ENCODE assay signal across 18 mouse cellular contexts in the genomic region with DNA sequence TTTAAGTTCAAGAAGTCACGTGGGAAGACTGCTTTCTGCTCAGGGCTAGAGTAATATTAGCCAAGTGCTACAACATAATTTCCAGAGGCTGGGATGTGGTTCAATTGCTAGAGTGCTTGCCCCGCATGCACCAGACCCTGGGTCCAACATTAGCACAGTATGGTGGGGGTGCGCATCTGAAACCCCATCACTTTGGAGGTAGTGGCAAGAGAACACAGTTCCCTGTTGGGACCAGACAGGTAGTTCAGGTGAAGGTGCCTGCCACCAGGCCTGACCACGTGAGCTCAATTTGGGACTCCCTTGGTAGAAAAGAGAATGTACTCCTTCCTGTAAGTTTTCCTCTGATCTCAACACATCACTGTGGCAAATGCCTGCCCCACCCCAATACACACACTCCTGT. TPM values are rescaled to one million over a fixed set of nuclear protein-coding genes. Genes with fewer than 3 reads are reported as not detected.
DNase-seq lines count a peak whose midpoint lies in the region; ATAC-seq and TF ChIP-seq lines count a peak whose summit lies in the region.
"Had no signal": no experiment of that assay in that cellular context is flagged by ENCODE, and none has a peak within 500 bp of the region (broad histone marks: within the 10 kb centered on the region; RNA-seq: fewer than 3 reads in every experiment).

No protein-coding gene starts in this region.

- no peak overlapping the region for H3K27ac ChIP-seq in intestine, embryonic 15.5 days
- H3K27ac ChIP-seq in intestine, postnatal 0 days (ENCODE audit: low read depth, low read length), result no peak overlapping the region
- no peak overlapping the region for H3K27ac ChIP-seq in limb, embryonic 12.5 days
- H3K27ac ChIP-seq in limb, embryonic 10.5 days, result no peak overlapping the region
- H3K27ac ChIP-seq: embryonic facial prominence, embryonic 15.5 days; forebrain, embryonic 10.5 days; hindbrain, embryonic 10.5 days; hindbrain, embryonic 14.5 days had no signal

- H3K27me3 ChIP-seq in intestine, embryonic 15.5 days (replicated peaks), result peaks cover 52% of the 10 kb centered on the region
- peaks cover 48% of the 10 kb centered on the region for H3K27me3 ChIP-seq in intestine, postnatal 0 days (replicated peaks; ENCODE audit: control insufficient read depth, insufficient read depth, low read length)
- H3K27me3 ChIP-seq in limb, embryonic 12.5 days, result peaks cover 67% of the 10 kb centered on the region
- peaks cover 69% of the 10 kb centered on the region for H3K27me3 ChIP-seq in limb, embryonic 10.5 days (ENCODE audit: low read depth, poor library complexity, severe bottlenecking)

- peak; percentile 92 for DNase-seq in heart, adult 11 months
- no peak for DNase-seq in heart, adult 18-20 months
- DNase-seq in limb, embryonic 10.5 days (ENCODE audit: low spot score), result no peak

- no peak for TF ChIP-seq CTCF in intestine, postnatal 0 days (IDR thresholded peaks at IDR 0.05; ENCODE audit: low read depth)

- H3K36me3 ChIP-seq in intestine, embryonic 15.5 days, result no peaks in the 10 kb centered on the region
- no peaks in the 10 kb centered on the region for H3K36me3 ChIP-seq in intestine, postnatal 0 days (ENCODE audit: control insufficient read depth, insufficient read depth)
- no peaks in the 10 kb centered on the region for H3K36me3 ChIP-seq in limb, embryonic 12.5 days
- no peaks in the 10 kb centered on the region for H3K36me3 ChIP-seq in limb, embryonic 10.5 days
- H3K36me3 ChIP-seq: embryonic facial prominence, embryonic 15.5 days; forebrain, embryonic 10.5 days; hindbrain, embryonic 10.5 days had no signal

- WGBS in intestine, embryonic 15.5 days, result 73% methylated on average over 4 of the region's 4 CpGs
- WGBS in intestine, postnatal 0 days, result 69% methylated on average over 4 of the region's 4 CpGs
- 64% methylated on average over 4 of the region's 4 CpGs for WGBS in limb, embryonic 12.5 days
- WGBS in limb, embryonic 10.5 days, result 66% methylated on average over 4 of the region's 4 CpGs

- H3K4me2 ChIP-seq in intestine, embryonic 15.5 days (replicated peaks), result 0 out of 2 replicates have a peak overlapping the region, but pooled peaks have one; percentile 66
- H3K4me2 ChIP-seq in intestine, postnatal 0 days (replicated peaks; ENCODE audit: low read depth), result no peak overlapping the region
- 0 out of 2 replicates have a peak overlapping the region, but pooled peaks have one; percentile 59 for H3K4me2 ChIP-seq in limb, embryonic 12.5 days

- H3K4me1 ChIP-seq in intestine, embryonic 15.5 days (replicated peaks), result peaks cover 24% of the 10 kb centered on the region
- 0 out of 2 replicates have a peak, but pooled peaks cover 3% of the 10 kb centered on the region for H3K4me1 ChIP-seq in intestine, postnatal 0 days (replicated peaks; ENCODE audit: control insufficient read depth, insufficient read depth, low read length)
- H3K4me1 ChIP-seq in limb, embryonic 12.5 days (replicated peaks), result peaks cover 35% of the 10 kb centered on the region
- peaks cover 47% of the 10 kb centered on the region for H3K4me1 ChIP-seq in limb, embryonic 10.5 days

- ATAC-seq in intestine, embryonic 15.5 days, result no peak
- ATAC-seq in intestine, postnatal 0 days, result no peak
- no peak for ATAC-seq in limb, embryonic 12.5 days (ENCODE audit: insufficient number of reproducible peaks, insufficient read depth, low FRiP score, low TSS enrichment, low read depth)
- ATAC-seq: forebrain, embryonic 16.5 days had no signal

- H3K9me3 ChIP-seq in intestine, embryonic 15.5 days, result no peaks in the 10 kb centered on the region
- H3K9me3 ChIP-seq in intestine, postnatal 0 days (ENCODE audit: control insufficient read depth), result no peaks in the 10 kb centered on the region
- H3K9me3 ChIP-seq in limb, embryonic 12.5 days, result no peaks in the 10 kb centered on the region
- no peaks in the 10 kb centered on the region for H3K9me3 ChIP-seq in limb, embryonic 10.5 days (replicated peaks)
- H3K9me3 ChIP-seq: embryonic facial prominence, embryonic 15.5 days; forebrain, embryonic 10.5 days; hindbrain, embryonic 10.5 days had no signal

- H3K9ac ChIP-seq in intestine, embryonic 15.5 days, result no peak overlapping the region
- H3K9ac ChIP-seq in intestine, postnatal 0 days (ENCODE audit: low read depth, low read length), result no peak overlapping the region
- no peak overlapping the region for H3K9ac ChIP-seq in limb, embryonic 12.5 days (replicated peaks)
- H3K9ac ChIP-seq: hindbrain, embryonic 14.5 days had no signal

- no peak overlapping the region for H3K4me3 ChIP-seq in intestine, embryonic 15.5 days (replicated peaks)
- no peak overlapping the region for H3K4me3 ChIP-seq in intestine, postnatal 0 days (ENCODE audit: low read depth, low read length)
- H3K4me3 ChIP-seq in limb, embryonic 12.5 days (replicated peaks), result no peak overlapping the region
- no peak overlapping the region for H3K4me3 ChIP-seq in limb, embryonic 10.5 days

RNA-seq across cellular contexts. Expression of a gene that starts 3.5 kb away (rescaled TPM):
- total RNA-seq in heart, adult 18-20 months (2021), result 1 to 10 TPM; 2.4 to 2.8 TPM
- 1.6 and 1.7 TPM in 2 replicates for polyA plus RNA-seq in intestine, embryonic 15.5 days (2015; fragmentation: Nextera tagmentation; extraction: Ambion mirVana)
- 2.5 and 2.9 TPM in 2 replicates for polyA plus RNA-seq in intestine, postnatal 0 days (2015; fragmentation: Nextera tagmentation; extraction: Ambion mirVana)
- polyA plus RNA-seq in limb, embryonic 12.5 days (2016; fragmentation: Nextera tagmentation; extraction: Ambion mirVana), result 2.0 and 3.7 TPM in 2 replicates
- polyA plus RNA-seq in limb, embryonic 10.5 days (2016; fragmentation: Nextera tagmentation; extraction: Ambion mirVana), result 0.46 and 0.65 TPM in 2 replicates
- total RNA-seq: common myeloid progenitor, adult 5-6 weeks; granulocyte monocyte progenitor cell, adult 5-6 weeks had no signal
- polyA plus RNA-seq: erythroblast, embryonic 14.5 days had no signal

RNA-seq across cellular contexts. Expression of a gene that starts 14.9 kb away (rescaled TPM):
- total RNA-seq in heart, adult 18-20 months (2021), result 1 to 10 TPM; 2.0 to 3.5 TPM
- polyA plus RNA-seq in intestine, embryonic 15.5 days (2015; fragmentation: Nextera tagmentation; extraction: Ambion mirVana), result 0.82 and 0.94 TPM in 2 replicates
- 1.3 and 1.8 TPM in 2 replicates for polyA plus RNA-seq in intestine, postnatal 0 days (2015; fragmentation: Nextera tagmentation; extraction: Ambion mirVana)
- polyA plus RNA-seq in limb, embryonic 12.5 days (2016; fragmentation: Nextera tagmentation; extraction: Ambion mirVana), result 1.2 TPM in 2 replicates
- polyA plus RNA-seq in limb, embryonic 10.5 days (2016; fragmentation: Nextera tagmentation; extraction: Ambion mirVana), result 0.68 and 1.1 TPM in 2 replicates
- total RNA-seq: common myeloid progenitor, adult 5-6 weeks; granulocyte monocyte progenitor cell, adult 5-6 weeks had no signal
- polyA plus RNA-seq: erythroblast, embryonic 14.5 days had no signal

RNA-seq across cellular contexts. Expression of a gene that starts 23.9 kb away (rescaled TPM):
- total RNA-seq in heart, adult 18-20 months (2021), result not detected
- 40.5 and 45.1 TPM in 2 replicates for polyA plus RNA-seq in intestine, embryonic 15.5 days (2015; fragmentation: Nextera tagmentation; extraction: Ambion mirVana)
- polyA plus RNA-seq in intestine, postnatal 0 days (2015; fragmentation: Nextera tagmentation; extraction: Ambion mirVana), result 50.6 and 53.2 TPM in 2 replicates
- 6.5 and 7.4 TPM in 2 replicates for polyA plus RNA-seq in limb, embryonic 12.5 days (2016; fragmentation: Nextera tagmentation; extraction: Ambion mirVana)
- 6.7 and 8.5 TPM in 2 replicates for polyA plus RNA-seq in limb, embryonic 10.5 days (2016; fragmentation: Nextera tagmentation; extraction: Ambion mirVana)
- total RNA-seq: common myeloid progenitor, adult 5-6 weeks; gastrocnemius, postnatal 25 days; heart, postnatal 25 days had no signal
- polyA plus RNA-seq: erythroblast, embryonic 14.5 days; hindbrain, embryonic 14.5 days had no signal

RNA-seq across cellular contexts. Expression of a gene that starts 50.9 kb away (rescaled TPM):
- total RNA-seq in heart, adult 18-20 months (2021), result 10 to 100 TPM; 78.7 to 80.1 TPM
- polyA plus RNA-seq in intestine, embryonic 15.5 days (2015; fragmentation: Nextera tagmentation; extraction: Ambion mirVana), result 280 and 288 TPM in 2 replicates
- polyA plus RNA-seq in intestine, postnatal 0 days (2015; fragmentation: Nextera tagmentation; extraction: Ambion mirVana), result 125 and 138 TPM in 2 replicates
- 376 and 390 TPM in 2 replicates for polyA plus RNA-seq in limb, embryonic 12.5 days (2016; fragmentation: Nextera tagmentation; extraction: Ambion mirVana)
- polyA plus RNA-seq in limb, embryonic 10.5 days (2016; fragmentation: Nextera tagmentation; extraction: Ambion mirVana), result 493 and 582 TPM in 2 replicates

RNA-seq across cellular contexts. Expression of a gene that starts 58.3 kb away (rescaled TPM):
- total RNA-seq in heart, adult 18-20 months (2021), result 10 to 100 TPM; 16.7 to 20.3 TPM
- 7.5 and 8.1 TPM in 2 replicates for polyA plus RNA-seq in intestine, embryonic 15.5 days (2015; fragmentation: Nextera tagmentation; extraction: Ambion mirVana)
- 25.6 and 34.8 TPM in 2 replicates for polyA plus RNA-seq in intestine, postnatal 0 days (2015; fragmentation: Nextera tagmentation; extraction: Ambion mirVana)
- not detected in 2 replicates for polyA plus RNA-seq in limb, embryonic 12.5 days (2016; fragmentation: Nextera tagmentation; extraction: Ambion mirVana)
- 0.13 TPM in 1 of 2 replicates, not detected in the other for polyA plus RNA-seq in limb, embryonic 10.5 days (2016; fragmentation: Nextera tagmentation; extraction: Ambion mirVana)
- total RNA-seq: common myeloid progenitor, adult 5-6 weeks; gastrocnemius, postnatal 25 days had no signal
- polyA plus RNA-seq: embryonic facial prominence, embryonic 11.5 days; erythroblast, embryonic 14.5 days; forebrain, embryonic 10.5 days; forebrain, embryonic 16.5 days; frontal cortex, adult 2 months; hindbrain, embryonic 14.5 days had no signal
